Mouse (Mus musculus) retina, adult 2 months (tissue): ENCODE measurements around the gene Islr2.

ENCODE experiments used
- DNase-seq: peaks from one replicate; pipeline ENCODE4 v3.0.0-alpha.2; 2012; ENCODE audit warnings: low read depth, low spot score

Gene Islr2

DNA sequence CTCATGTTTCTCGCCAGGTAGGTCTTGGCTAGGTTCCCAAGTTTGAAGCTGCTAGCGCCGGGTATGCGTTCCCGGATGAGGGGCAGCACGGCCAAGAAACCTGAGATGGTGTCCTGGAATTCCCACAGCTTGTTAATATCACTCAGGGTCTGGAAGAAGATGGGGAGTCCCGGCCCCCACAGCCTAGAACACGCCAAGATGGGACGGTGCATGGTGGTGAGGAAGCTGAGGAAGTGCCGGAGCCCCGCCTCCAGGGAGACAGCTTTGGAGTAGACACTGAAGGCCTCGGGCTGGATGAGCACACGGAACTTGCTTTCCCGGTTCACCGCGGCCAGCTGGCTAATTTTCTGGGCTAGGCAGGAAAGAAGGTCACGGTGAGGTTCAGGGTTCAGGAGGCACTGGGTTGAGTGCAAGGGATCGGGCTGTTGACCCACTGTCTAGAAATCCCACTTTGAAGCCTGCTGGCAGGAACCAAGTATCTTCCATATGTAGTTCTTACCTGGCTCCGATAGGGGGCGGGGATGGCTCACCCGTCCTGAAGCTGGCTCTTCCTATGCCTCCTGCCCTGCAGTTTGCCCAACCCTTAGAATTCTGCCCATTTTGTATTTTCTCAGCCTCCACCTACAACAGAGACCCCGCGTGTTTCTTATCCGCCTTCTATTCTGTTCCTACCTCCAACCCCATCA is 16.2 kb upstream of the Islr2 start:
- no peak for DNase-seq

DNA sequence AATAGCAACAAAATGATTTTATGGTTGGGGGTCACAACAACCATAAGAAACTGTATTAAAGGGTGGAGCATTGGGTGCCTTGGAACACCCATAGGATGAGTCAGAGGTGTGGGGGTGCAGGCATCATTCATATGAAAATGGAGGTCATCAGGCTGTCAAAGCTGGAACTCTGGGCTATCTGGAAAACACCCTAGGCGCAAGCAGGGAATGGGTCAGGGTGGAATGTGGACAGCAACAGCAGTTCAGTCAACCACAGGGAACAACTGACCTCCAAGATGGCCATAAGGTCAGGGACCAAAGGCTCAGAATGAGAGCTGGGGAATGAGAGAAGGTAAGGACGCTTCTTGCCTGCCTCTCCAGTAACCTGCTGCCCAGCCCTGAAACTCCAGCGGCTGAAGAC is 14.4 kb upstream of the Islr2 start:
- no peak for DNase-seq

GRCm38 (mm10) chr9:58216402-58216801 is 12.3 kb upstream of the Islr2 start:
- DNase-seq = no peak

- DNase-seq = no peak
These were observed 10.5 kb upstream of the Islr2 start for GRCm38 (mm10) chr9:58214519-58215180.

DNA sequence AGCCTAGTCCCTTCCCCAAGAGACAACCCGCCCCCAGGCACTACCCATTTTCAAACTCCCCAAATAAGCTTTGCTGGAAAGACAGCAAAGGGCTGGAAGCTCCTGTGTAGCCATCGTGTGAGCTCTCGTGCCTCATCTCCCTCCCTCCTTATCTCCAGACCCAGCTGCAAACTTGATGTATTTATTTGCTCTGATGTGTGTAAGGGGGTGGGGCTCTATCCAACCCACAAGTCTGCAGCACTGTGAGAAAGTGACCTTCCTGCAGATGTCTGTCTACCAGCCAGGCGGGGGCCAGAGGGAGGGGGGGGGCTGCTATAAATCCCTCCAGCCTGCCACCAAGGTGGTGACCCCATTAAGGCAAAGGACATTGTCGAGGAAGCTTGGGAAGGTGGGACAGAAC is 9.7 kb upstream of the Islr2 start:
- DNase-seq = no peak

GRCm38 (mm10) chr9:58213377-58213776 is 9.3 kb upstream of the Islr2 start:
- no peak for DNase-seq

- DNase-seq = no peak
These were observed 6.1 kb upstream of the Islr2 start for GRCm38 (mm10) chr9:58210304-58210627.

DNA sequence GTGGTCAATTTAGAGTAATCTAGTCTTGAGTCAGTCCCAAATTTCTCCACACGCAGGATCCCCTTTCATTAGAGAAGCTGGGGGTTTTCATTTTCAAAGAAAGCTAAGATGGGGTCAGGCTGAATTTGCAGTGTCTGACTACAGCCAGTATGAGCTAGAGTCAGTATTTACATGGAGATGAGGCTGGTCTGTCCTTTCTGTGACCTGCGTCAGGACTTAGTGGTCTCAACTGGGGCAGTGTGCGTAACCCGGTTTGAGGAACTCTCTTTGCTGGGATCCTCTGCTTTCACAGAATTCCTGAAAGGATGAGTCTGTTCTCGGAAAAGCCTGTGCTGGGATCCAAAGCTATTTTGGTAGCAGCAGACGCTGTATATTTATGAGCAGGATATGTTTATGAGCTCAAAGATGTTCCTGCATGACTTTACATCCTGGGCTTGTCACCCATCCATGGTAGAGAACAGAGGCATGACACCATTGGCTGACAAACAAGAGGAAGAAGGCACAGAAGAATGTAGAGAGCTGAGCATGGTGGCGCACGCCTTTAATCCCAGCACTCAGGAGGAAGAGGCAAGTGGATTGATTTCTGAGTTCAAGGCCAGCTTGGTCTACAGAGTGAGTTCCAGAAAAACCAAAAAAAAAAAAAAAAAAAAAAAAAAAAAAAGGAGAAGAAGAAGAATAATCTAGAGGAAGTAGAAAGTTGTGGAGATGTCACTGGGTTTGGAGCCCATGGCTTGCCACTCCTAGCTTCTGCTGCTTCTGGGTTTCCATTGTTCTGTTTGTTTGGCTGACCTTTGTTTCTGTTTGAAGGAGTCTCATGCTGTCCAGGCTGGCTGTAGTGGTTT is 5.6 kb upstream of the Islr2 start:
- DNase-seq = no peak

DNA sequence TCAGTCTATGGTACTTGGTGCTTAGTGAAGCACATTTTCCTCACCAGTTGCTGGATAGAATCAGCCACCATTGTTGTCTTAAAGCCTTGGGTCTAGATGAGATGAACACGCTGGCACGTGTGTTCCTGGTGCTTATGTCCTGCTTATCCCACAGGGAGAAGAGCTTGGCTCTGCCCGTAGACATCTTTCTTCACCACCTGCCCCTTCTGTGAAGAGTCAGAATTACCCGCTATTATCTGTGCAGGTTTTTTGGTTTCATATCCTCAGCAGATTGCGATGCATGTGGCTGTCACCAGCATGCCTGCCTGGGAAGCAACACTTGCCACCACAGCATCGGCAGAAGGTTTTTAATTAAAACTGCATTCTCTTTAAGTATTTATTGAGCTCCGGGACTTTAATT is 1.9 kb upstream of the Islr2 start:
- no peak for DNase-seq

GRCm38 (mm10) chr9:58204448-58205000 is 405 bp upstream of the Islr2 start:
- peak; percentile 70 for DNase-seq

- DNase-seq = no peak
These were observed 1.3 kb downstream of the Islr2 start for GRCm38 (mm10) chr9:58202676-58203453.

GRCm38 (mm10) chr9:58201861-58202549 is 2.1 kb downstream of the Islr2 start:
- DNase-seq = no peak

DNA sequence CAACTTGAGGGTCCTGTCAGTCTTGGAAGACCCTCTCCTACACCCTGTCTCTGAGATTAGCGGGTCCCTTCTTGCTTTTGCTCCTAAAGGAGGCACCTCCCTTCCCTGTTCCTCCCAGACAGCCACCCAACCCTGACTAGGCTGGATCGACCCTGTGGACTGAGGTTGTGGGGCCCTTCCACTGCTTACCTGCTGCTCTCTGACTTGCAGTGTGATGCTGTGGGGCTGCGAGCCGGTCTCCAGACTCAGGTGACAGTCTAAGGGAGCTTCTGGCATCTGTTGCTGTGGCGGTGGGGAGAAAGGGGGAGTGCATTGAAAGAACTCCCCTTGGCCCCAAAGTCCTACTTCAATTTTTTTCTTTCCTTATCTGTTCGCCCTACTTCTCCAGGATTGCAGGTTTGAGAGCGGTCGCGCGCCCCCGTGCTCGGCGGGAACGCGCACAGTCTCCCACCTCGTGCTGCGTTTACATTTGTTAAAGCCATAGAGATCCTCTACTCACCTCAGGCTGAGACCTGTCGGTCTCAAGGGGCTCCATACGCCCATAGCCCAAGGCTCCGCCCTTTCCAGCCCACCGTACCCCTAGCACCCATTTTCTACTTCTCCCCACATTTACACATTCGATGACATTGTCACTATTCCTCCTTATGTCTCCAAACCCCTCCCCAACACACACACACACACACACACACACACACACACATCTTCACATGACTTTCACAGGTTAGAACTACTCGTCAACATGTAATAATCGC is 2.9 kb downstream of the Islr2 start:
- no peak for DNase-seq

- no peak for DNase-seq
These were observed 3.6 kb downstream of the Islr2 start for GRCm38 (mm10) chr9:58200270-58201090.

GRCm38 (mm10) chr9:58199381-58200269 is 4.5 kb downstream of the Islr2 start:
- no peak for DNase-seq

DNA sequence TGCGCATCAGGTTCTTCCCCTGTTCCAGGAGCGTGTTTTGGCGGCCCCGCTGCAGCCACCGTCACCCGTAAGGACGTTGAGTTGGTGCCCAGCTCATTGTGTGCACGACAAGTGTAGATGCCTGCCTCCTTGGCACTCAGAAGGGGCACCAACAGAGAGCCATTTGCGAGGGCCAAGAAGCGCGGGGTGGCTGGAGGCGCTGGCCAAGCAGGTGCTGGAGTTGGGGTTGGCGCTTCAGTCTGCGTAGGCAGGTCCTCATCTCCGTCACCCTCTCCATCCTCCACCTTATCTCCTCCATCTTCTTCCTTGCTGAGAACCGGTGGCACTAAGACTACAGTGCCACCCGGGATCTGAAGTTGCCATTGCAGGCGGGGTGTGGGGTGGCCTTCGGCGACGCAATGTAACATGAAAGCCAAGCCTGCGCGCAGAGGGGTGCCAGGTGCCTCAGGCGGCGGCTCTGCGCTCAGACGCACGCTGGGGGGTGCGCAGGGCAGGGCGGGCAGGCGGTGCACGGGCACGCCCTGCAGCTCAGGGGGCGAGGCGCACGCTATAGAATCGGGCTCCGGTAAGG is 5.2 kb downstream of the Islr2 start:
- no peak for DNase-seq

DNA sequence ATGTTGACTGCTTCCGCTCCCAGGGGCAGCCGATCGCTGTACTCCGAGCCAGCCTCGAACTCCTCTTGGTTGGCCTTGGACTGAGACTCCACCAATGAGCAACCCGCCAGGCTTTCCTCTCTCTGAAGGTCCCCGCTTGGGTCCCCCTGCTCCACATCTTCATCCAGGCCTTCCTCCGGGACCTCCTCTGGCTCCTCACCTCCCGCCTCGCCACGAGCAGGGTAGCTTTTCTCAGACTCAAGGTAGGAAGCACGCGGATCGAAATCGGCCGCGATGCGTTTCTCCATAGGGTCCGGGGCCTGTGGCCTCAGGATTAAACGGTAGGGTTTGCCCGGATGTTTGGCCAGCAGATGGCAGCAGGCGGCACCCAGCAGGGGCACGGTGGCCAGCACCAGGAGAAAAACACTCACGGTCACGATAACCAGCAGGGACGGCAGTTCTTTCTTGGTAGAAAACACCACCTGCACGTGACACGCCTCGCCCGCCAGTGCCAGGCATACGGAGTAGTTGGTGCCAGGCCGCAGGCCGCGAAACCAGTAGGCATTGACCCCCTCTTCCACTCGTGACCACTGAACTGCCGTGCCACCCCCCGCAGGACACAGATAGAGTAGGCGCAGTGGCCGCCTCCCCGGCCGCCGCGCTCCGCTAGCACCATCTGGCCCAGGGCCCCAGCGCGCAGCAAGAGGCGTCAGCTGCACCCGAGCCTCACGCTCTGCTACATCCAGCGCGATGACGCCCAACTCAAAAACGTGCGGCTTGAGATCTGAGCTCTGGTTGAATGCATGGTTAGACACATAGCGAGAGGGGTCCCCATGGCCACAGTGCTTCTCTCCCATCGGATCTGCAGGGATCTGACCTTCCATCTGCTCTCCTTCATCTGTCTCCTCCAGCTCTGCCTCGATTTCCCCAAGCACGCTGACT is 6.1 kb downstream of the Islr2 start:
- no peak for DNase-seq
